Mouse (Mus musculus) MEL (cell line): ENCODE results near the gene Cdc42ep4. TPM values are rescaled to one million over a fixed set of nuclear protein-coding genes. Genes with fewer than 3 reads are reported as not detected.

Experiments
- DNase-seq: peaks from one replicate; pipeline ENCODE4 v3.0.0; 2011; ENCODE audit warnings: low read depth, low spot score
- H3K27ac ChIP-seq: 2 replicates; pipeline ENCODE4 v1.5.1; 2012; ENCODE audit warnings: low read depth, mild to moderate bottlenecking, control low read depth, low read length, moderate library complexity; ENCODE audit not compliant: control insufficient read depth
- H3K27me3 ChIP-seq, 2 experiments: fragments of 150-350 bp in 1 of 2; sonication (generic) in 1 of 2; 2 replicates each; pipeline ENCODE4 v1.6.1; 2012; ENCODE audit warnings: low read length in 2 of 2, mild to moderate bottlenecking in 2 of 2, improper control_type of control experiment in 1 of 2, moderate library complexity in 1 of 2; ENCODE audit not compliant: insufficient read depth in 2 of 2, control insufficient read depth in 1 of 2
- H3K36me3 ChIP-seq, 2 experiments: 2 replicates each; pipeline ENCODE4 v1.6.1; 2012 to 2014; ENCODE audit warnings: low read length in 2 of 2, improper control_type of control experiment in 1 of 2, inconsistent platforms in 1 of 2, mild to moderate bottlenecking in 1 of 2; ENCODE audit not compliant: insufficient read depth in 2 of 2, control insufficient read depth in 1 of 2
- H3K4me1 ChIP-seq, 2 experiments: fragments of 150-350 bp in 1 of 2; sonication (generic) in 1 of 2; 2 replicates each; pipeline ENCODE4 v1.6.1; 2012; ENCODE audit warnings: low read length in 2 of 2, improper control_type of control experiment in 1 of 2, mild to moderate bottlenecking in 1 of 2; ENCODE audit not compliant: insufficient read depth in 2 of 2, control insufficient read depth in 1 of 2
- H3K4me3 ChIP-seq, 2 experiments: fragments of 150-350 bp in 1 of 2; sonication (generic) in 1 of 2; 2 replicates each; pipeline ENCODE4 v1.5.1; 2012; ENCODE audit warnings: low read depth in 2 of 2, low read length in 2 of 2, mild to moderate bottlenecking in 2 of 2, moderate library complexity in 2 of 2, control low read depth in 1 of 2, improper control_type of control experiment in 1 of 2; ENCODE audit not compliant: control insufficient read depth in 1 of 2, insufficient read depth in 1 of 2
- H3K79me2 ChIP-seq: 2 replicates; pipeline ENCODE4 v1.6.1; 2012; ENCODE audit warnings: mild to moderate bottlenecking, low read length, moderate library complexity; ENCODE audit not compliant: control insufficient read depth, poor library complexity, insufficient read depth
- H3K9ac ChIP-seq: 2 replicates; pipeline ENCODE4 v1.6.1; 2012; ENCODE audit warnings: low read depth, mild to moderate bottlenecking, control low read depth, low read length, moderate library complexity; ENCODE audit not compliant: control insufficient read depth, poor library complexity, severe bottlenecking
- H3K9me3 ChIP-seq: fragments of 150-350 bp; sonication (generic); replicated peaks from 2 replicates; pipeline ENCODE4 v1.6.1; 2012; ENCODE audit warnings: mild to moderate bottlenecking, low read length, improper control_type of control experiment, moderate library complexity; ENCODE audit not compliant: insufficient read depth
- CTCF ChIP-seq, 3 experiments: IDR thresholded peaks in 2 of 3; conservative IDR thresholded peaks in 1 of 3; 2 replicates each; pipeline ENCODE4 v1.5.1; 2011 to 2012; ENCODE audit warnings: low read length in 3 of 3, low read depth in 2 of 3, mild to moderate bottlenecking in 2 of 3, improper control_type of control experiment in 1 of 3, inconsistent platforms in 1 of 3, mixed read lengths in 1 of 3, moderate library complexity in 1 of 3; ENCODE audit not compliant: control insufficient read depth in 1 of 3, insufficient read depth in 1 of 3, poor library complexity in 1 of 3, severe bottlenecking in 1 of 3
- ELF1 ChIP-seq: IDR thresholded peaks from 2 replicates; pipeline ENCODE4 v1.6.1; 2014; ENCODE audit warnings: low read depth, mild to moderate bottlenecking, inconsistent platforms, low read length, improper control_type of control experiment, moderate library complexity
- EP300 ChIP-seq, 2 experiments: IDR thresholded peaks; 2 replicates each; pipeline ENCODE4 v1.6.1; 2011; ENCODE audit warnings: improper control_type of control experiment in 2 of 2, low read length in 2 of 2, low read depth in 1 of 2, mild to moderate bottlenecking in 1 of 2
- GABPA ChIP-seq: IDR thresholded peaks from 2 replicates; pipeline ENCODE4 v1.6.1; 2012; ENCODE audit warnings: low read depth, mild to moderate bottlenecking, inconsistent platforms, low read length, improper control_type of control experiment, moderate library complexity
- GATA1 ChIP-seq: IDR thresholded peaks from 2 replicates; pipeline ENCODE4 v1.6.1; 2011; ENCODE audit warnings: low read depth, low read length, improper control_type of control experiment
- JUND ChIP-seq: IDR thresholded peaks from 2 replicates; pipeline ENCODE4 v1.6.1; 2011; ENCODE audit warnings: low read depth, mild to moderate bottlenecking, improper control_type of control experiment, low read length
- MAFK ChIP-seq: IDR thresholded peaks from 2 replicates; pipeline ENCODE4 v1.6.1; 2011; ENCODE audit warnings: low read depth, mild to moderate bottlenecking, low read length, improper control_type of control experiment, borderline replicate concordance
- MAZ ChIP-seq: IDR thresholded peaks from 2 replicates; pipeline ENCODE4 v1.6.1; 2012; ENCODE audit warnings: low read depth, mild to moderate bottlenecking, inconsistent platforms, low read length, improper control_type of control experiment
- MXI1 ChIP-seq: IDR thresholded peaks from 2 replicates; pipeline ENCODE4 v1.6.1; 2011; ENCODE audit warnings: mild to moderate bottlenecking, low read depth, low read length, improper control_type of control experiment
- MYC ChIP-seq: IDR thresholded peaks from 2 replicates; pipeline ENCODE4 v1.6.1; 2011; ENCODE audit warnings: low read depth, mild to moderate bottlenecking, low read length, improper control_type of control experiment, moderate library complexity
- NRF1 ChIP-seq: IDR thresholded peaks from 2 replicates; pipeline ENCODE4 v1.6.1; 2014; ENCODE audit warnings: low read depth, mild to moderate bottlenecking, inconsistent platforms, low read length, improper control_type of control experiment, moderate library complexity; ENCODE audit not compliant: poor library complexity, insufficient read depth, severe bottlenecking
- POLR2A ChIP-seq, 2 experiments: IDR thresholded peaks; 2 replicates each; pipeline ENCODE4 v1.6.1; 2011 to 2012; ENCODE audit warnings: low read length in 2 of 2, mild to moderate bottlenecking in 2 of 2, control low read depth in 1 of 2, improper control_type of control experiment in 1 of 2, low read depth in 1 of 2, moderate library complexity in 1 of 2; ENCODE audit not compliant: control insufficient read depth in 1 of 2, insufficient read depth in 1 of 2, poor library complexity in 1 of 2
- RAD21 ChIP-seq: IDR thresholded peaks from 2 replicates; pipeline ENCODE4 v1.6.1; 2011; ENCODE audit warnings: mild to moderate bottlenecking, low read depth, low read length, improper control_type of control experiment
- RCOR1 ChIP-seq: IDR thresholded peaks from 2 replicates; pipeline ENCODE4 v1.6.1; 2012; ENCODE audit warnings: low read depth, mild to moderate bottlenecking, inconsistent platforms, low read length, improper control_type of control experiment
- SMC3 ChIP-seq: IDR thresholded peaks from 2 replicates; pipeline ENCODE4 v1.6.1; 2011; ENCODE audit warnings: low read depth, low read length, improper control_type of control experiment
- TBP ChIP-seq: IDR thresholded peaks from 2 replicates; pipeline ENCODE4 v1.8.0; 2011; ENCODE audit warnings: low read depth, low read length, improper control_type of control experiment
- TCF12 ChIP-seq: IDR thresholded peaks from 2 replicates; pipeline ENCODE4 v1.6.1; 2014; ENCODE audit warnings: low read depth, mild to moderate bottlenecking, inconsistent platforms, low read length, improper control_type of control experiment, moderate library complexity
- USF1 ChIP-seq: IDR thresholded peaks from 2 replicates; pipeline ENCODE4 v1.6.1; 2014; ENCODE audit warnings: low read depth, mild to moderate bottlenecking, inconsistent platforms, low read length, improper control_type of control experiment, moderate library complexity
- polyA plus RNA-seq, 2 experiments: library from polyadenylated mRNA; stranded (reverse) in 1 of 2; unstranded in 1 of 2; fragments of >175 nt in 1 of 2; fragments of >200 nt in 1 of 2; gene quantifications; 2 replicates each; pipeline versions ENCODE4 v1.2.1 to v1.2.4; 2012; ENCODE audit warnings: low replicate concordance in 2 of 2, low read depth in 1 of 2; ENCODE audit not compliant: insufficient read length in 2 of 2, insufficient read depth in 1 of 2, missing spikeins in 1 of 2
- total RNA-seq: library from RNA; depleted of rRNA; stranded (reverse); fragments of 300-350 nt; gene quantifications from 2 replicates; pipeline ENCODE4 v1.2.3, GENCODE M21; 2012

The Cdc42ep4 gene
- total and polyA plus RNA-seq, 3 experiments: 27.7 to 39.0 TPM; not detected in 1

GRCm38 (mm10) chr11:113711061-113711460 is 40.6 kb downstream of the Cdc42ep4 start:
- Histone ChIP-seq H3K9ac (no peak overlapping the region), H3K27me3 (no peaks in the 10 kb centered on the region), H3K9me3 (no peaks in the 10 kb centered on the region), H3K27ac (no peak overlapping the region), H3K79me2 (no peaks in the 10 kb centered on the region), H3K36me3 (no peaks in the 10 kb centered on the region), H3K4me3 (no peak overlapping the region)
- no peak for DNase-seq
- TF ChIP-seq MAFK (no peak), NRF1 (no peak), MYC (no peak), TCF12 (no peak), POLR2A (IDR thresholded peaks at IDR 0.05; ENCODE audit: control insufficient read depth in 1 of 2, insufficient read depth in 1 of 2, low read depth in 1 of 2, low read length in 2 of 2, poor library complexity in 1 of 2) (no peak), SMC3 (no peak), USF1 (no peak), ELF1 (no peak), JUND (no peak), EP300 (IDR thresholded peaks at IDR 0.05; ENCODE audit: low read depth in 1 of 2, low read length in 2 of 2) (no peak), GABPA (no peak), GATA1 (no peak), MXI1 (no peak), RAD21 (no peak), CTCF (IDR thresholded peaks at IDR 0.05 in 2 of 3, conservative IDR thresholded peaks at IDR 0.05 in 1 of 3; ENCODE audit: control insufficient read depth in 1 of 3, insufficient read depth in 1 of 3, low read depth in 2 of 3, low read length in 3 of 3, poor library complexity in 1 of 3, severe bottlenecking in 1 of 3) (no peak), MAZ (no peak), RCOR1 (no peak)
- TF ChIP-seq, all 39 proteins: peak for 0
- H3K4me1 ChIP-seq: no peaks in the 10 kb centered on the region

GRCm38 (mm10) chr11:113710257-113710777 is 41.4 kb downstream of the Cdc42ep4 start:
- Histone ChIP-seq H3K9me3 (no peaks in the 10 kb centered on the region), H3K36me3 (no peaks in the 10 kb centered on the region), H3K27me3 (no peaks in the 10 kb centered on the region), H3K27ac (no peak overlapping the region), H3K9ac (no peak overlapping the region), H3K4me3 (no peak overlapping the region), H3K79me2 (no peaks in the 10 kb centered on the region), H3K4me1 (no peaks in the 10 kb centered on the region)
- TF ChIP-seq NRF1: no peak
- no peak for TF ChIP-seq TBP
- DNase-seq: no peak
